Mouse (Mus musculus) ES-Bruce4 (cell line): Measurements from ENCODE around the gene Phf7. TPM values are rescaled to one million over a fixed set of nuclear protein-coding genes. Genes with fewer than 3 reads are reported as not detected.

ENCODE experiments used
- H3K27ac ChIP-seq: 2 replicates; pipeline ENCODE4 v1.5.1; 2012; ENCODE audit warnings: low read length, inconsistent platforms; ENCODE audit not compliant: insufficient read depth
- H3K27me3 ChIP-seq: 2 replicates; pipeline ENCODE4 v1.6.1; 2012; ENCODE audit warnings: mild to moderate bottlenecking, low read length, inconsistent platforms; ENCODE audit not compliant: control insufficient read depth, poor library complexity, insufficient read depth, severe bottlenecking
- H3K36me3 ChIP-seq: 2 replicates; pipeline ENCODE4 v1.6.1; 2012; ENCODE audit warnings: inconsistent platforms, mild to moderate bottlenecking, low read length, moderate library complexity; ENCODE audit not compliant: control insufficient read depth, poor library complexity, insufficient read depth, severe bottlenecking
- H3K4me1 ChIP-seq: one replicate; pipeline ENCODE4 v1.8.1; 2011; ENCODE audit warnings: low read length; ENCODE audit not compliant: control insufficient read depth, insufficient read depth
- H3K4me3 ChIP-seq: 2 replicates; pipeline ENCODE4 v1.5.1; 2011; ENCODE audit warnings: low read depth, mild to moderate bottlenecking, low read length
- H3K9ac ChIP-seq: 2 replicates; pipeline ENCODE4 v1.6.1; 2012; ENCODE audit warnings: low read depth, mild to moderate bottlenecking, inconsistent platforms; ENCODE audit not compliant: poor library complexity, severe bottlenecking
- H3K9me3 ChIP-seq: replicated peaks from 2 replicates; pipeline ENCODE4 v1.6.1; 2012; ENCODE audit warnings: mild to moderate bottlenecking, low read length, inconsistent platforms; ENCODE audit not compliant: control insufficient read depth, poor library complexity, insufficient read depth, severe bottlenecking
- CTCF ChIP-seq: IDR thresholded peaks from one replicate; pipeline ENCODE4 v1.8.1; 2011; ENCODE audit warnings: low read depth, low read length
- EP300 ChIP-seq: IDR thresholded peaks from 2 replicates; pipeline ENCODE4 v1.6.1; 2011; ENCODE audit warnings: low read depth, low read length; ENCODE audit not compliant: insufficient read depth
- POLR2A ChIP-seq: IDR thresholded peaks from one replicate; pipeline ENCODE4 v1.8.1; 2011; ENCODE audit warnings: low read length; ENCODE audit not compliant: insufficient read depth
- polyA plus RNA-seq: library from polyadenylated mRNA; stranded (reverse); fragments of >200 nt; gene quantifications from 2 replicates; pipeline ENCODE4 v1.2.4, GENCODE M21; 2011; ENCODE audit warnings: low read depth; ENCODE audit not compliant: missing spikeins, insufficient read depth, insufficient read length

Phf7 gene
- polyA plus RNA-seq, 1 experiment, result 15.3 TPM

DNA sequence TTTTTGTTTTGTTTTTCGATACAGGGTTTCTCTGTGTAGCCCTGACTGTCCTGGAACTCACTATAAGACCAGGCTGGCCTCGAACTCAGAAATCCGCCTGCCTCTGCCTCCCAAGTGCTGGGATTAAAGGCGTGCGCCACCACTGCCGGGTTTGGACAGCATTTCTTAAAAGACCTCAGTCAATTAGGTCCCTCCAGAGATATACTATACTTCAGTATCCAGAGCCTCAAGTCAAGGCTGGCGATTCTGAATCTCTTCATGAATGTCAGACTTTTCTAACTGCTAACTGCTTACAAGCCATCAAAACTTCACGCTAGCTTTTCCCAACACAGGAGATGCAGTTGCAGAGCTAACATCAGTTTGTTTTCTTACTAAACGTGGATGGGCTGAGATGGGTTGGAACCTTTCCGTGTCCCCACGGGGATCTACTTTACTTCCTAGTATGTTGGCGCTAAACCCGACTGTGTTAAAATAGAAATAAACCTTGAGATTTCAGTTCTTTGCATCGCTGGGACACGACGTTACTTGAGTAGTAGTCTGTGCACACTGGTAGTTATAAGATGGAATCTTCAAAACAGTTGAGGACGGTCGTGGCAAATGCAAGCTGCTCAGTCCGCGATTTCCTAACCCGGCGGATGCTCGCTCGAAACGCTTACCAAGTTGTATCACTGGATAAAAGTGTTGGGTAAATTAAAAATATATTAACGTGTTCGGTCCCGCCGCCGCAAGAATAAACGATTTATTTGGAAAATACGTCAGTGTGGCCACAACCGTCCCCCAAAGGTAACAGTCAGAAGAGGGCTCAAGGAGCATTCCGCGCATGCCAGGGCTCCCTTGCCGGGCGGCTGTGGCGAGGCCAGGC lies 664 bp downstream of the Phf7 start:
- Histone ChIP-seq H3K4me3 (peak overlapping the region; percentile 86), H3K4me1 (no peaks in the 10 kb centered on the region), H3K27ac (peak overlapping the region; percentile 83), H3K36me3 (peaks cover 27% of the 10 kb centered on the region), H3K27me3 (no peaks in the 10 kb centered on the region), H3K9ac (peak overlapping the region; percentile 90), H3K9me3 (no peaks in the 10 kb centered on the region)
- TF ChIP-seq EP300 (no peak), POLR2A (no peak), CTCF (no peak)

GRCm38 (mm10) chr14:31248396-31248795 lies 2.7 kb downstream of the Phf7 start:
- H3K9me3 ChIP-seq, result no peaks in the 10 kb centered on the region
- no peaks in the 10 kb centered on the region for H3K27me3 ChIP-seq
- no peak overlapping the region for H3K27ac ChIP-seq
- H3K4me3 ChIP-seq, result no peak overlapping the region
- TF ChIP-seq CTCF, result no peak
- no peak for TF ChIP-seq POLR2A
- no peak for TF ChIP-seq EP300
- H3K4me1 ChIP-seq, result no peaks in the 10 kb centered on the region
- H3K9ac ChIP-seq, result no peak overlapping the region
- peaks cover 7% of the 10 kb centered on the region for H3K36me3 ChIP-seq

- H3K27me3 ChIP-seq, result no peaks in the 10 kb centered on the region
These were observed 5.2 kb downstream of the Phf7 start for GRCm38 (mm10) chr14:31245946-31246345.

DNA sequence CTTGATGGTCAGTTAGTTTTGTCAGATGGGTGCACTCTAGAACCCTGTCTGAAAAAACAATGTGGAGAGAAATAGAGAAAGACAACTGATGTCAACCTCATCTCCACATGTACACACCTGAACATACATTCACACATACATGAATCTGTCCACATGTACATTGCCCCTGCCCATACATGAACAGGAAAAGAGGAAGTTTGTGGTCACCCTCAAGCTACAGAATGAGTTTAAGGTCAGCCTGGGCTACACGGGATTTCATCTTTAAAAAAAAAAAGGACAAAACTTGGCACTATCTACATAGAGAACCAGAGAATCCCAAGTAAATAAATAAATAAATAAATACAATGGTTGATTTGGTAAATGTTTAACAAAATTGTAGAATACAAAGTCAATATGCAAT lies 6.3 kb downstream of the Phf7 start:
- no peak for TF ChIP-seq POLR2A
- no peak for TF ChIP-seq CTCF
- no peak for TF ChIP-seq EP300
- H3K9me3 ChIP-seq, result no peaks in the 10 kb centered on the region
- H3K36me3 ChIP-seq, result no peaks in the 10 kb centered on the region
- H3K27ac ChIP-seq, result no peak overlapping the region
- H3K9ac ChIP-seq, result no peak overlapping the region
- H3K27me3 ChIP-seq, result no peaks in the 10 kb centered on the region
- no peak overlapping the region for H3K4me3 ChIP-seq
- no peaks in the 10 kb centered on the region for H3K4me1 ChIP-seq

More at GRCm38 (mm10) chr14:31245946-31246345, 5.2 kb downstream of the Phf7 start:
- Histone ChIP-seq H3K9me3 (no peaks in the 10 kb centered on the region), H3K27ac (no peak overlapping the region), H3K36me3 (no peaks in the 10 kb centered on the region), H3K4me3 (no peak overlapping the region), H3K9ac (no peak overlapping the region), H3K4me1 (no peaks in the 10 kb centered on the region)
- no peak for TF ChIP-seq POLR2A
- no peak for TF ChIP-seq EP300
- TF ChIP-seq CTCF, result no peak

DNA sequence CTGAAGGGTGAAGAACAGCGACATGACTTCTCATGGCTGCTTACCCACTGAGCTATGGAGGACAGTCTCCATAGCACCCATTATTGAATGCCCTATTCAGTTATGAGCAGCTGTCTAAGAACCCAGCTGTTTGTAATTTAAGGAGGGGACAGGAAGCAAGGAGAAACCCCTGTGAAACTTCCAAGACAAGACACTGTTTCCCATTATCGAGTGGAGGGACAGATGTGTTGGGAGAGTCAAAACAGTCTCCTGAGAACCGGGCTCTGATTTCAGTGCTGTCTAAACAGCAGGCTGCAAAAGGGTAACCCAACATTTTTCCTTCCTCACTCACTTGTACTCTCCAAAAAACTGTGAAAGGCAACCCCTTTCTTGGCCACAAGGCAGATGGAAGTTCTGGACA lies 10.6 kb downstream of the Phf7 start:
- Histone ChIP-seq H3K9me3 (no peaks in the 10 kb centered on the region), H3K27ac (no peak overlapping the region), H3K9ac (no peak overlapping the region), H3K27me3 (no peaks in the 10 kb centered on the region), H3K4me1 (no peaks in the 10 kb centered on the region), H3K4me3 (no peak overlapping the region), H3K36me3 (no peaks in the 10 kb centered on the region)
- no peak for TF ChIP-seq EP300
- TF ChIP-seq CTCF, result no peak

DNA sequence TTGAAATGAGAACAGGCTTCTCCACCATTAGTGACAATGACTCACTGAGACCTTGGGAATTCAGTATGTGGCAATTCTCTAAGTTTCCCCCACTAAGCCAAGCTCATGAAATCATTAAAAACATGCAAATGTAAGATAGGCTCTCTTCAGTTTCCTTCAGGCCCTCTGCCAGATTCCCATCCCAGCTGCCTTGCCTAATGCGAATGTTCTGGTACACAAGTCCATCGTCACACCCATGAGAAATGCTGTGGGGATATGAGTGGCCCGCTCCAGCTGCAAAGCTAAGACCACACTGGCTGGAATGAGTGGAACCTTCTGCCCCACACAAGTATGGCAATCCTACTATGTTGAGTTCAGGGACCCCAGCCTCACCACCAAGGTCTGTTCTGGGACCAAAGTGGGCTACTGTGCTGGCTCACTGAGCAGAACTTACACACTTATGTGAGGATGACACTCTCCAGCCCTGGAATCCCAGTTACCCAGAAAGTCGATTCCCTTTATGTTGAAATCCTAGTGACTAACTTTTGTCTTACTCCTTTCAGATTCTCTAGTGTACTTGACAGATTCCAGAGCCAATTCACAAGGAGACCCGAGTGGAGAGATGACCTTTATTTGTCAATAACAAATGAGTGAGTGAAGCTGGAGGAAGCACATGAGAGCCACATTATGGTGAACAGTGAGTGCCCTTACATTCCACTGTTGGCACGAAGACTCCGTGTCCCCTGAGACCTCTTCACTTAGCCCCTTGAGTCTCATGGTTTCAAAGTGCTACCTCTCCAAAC lies 13.8 kb downstream of the Phf7 start:
- Histone ChIP-seq H3K9ac (no peak overlapping the region), H3K4me3 (no peak overlapping the region), H3K4me1 (no peaks in the 10 kb centered on the region), H3K36me3 (no peaks in the 10 kb centered on the region), H3K9me3 (no peaks in the 10 kb centered on the region), H3K27me3 (no peaks in the 10 kb centered on the region), H3K27ac (no peak overlapping the region)
- TF ChIP-seq EP300, result no peak
